Mouse (Mus musculus): ENCODE measurements around the gene Six5. TPM values are rescaled to one million over a fixed set of nuclear protein-coding genes. Genes with fewer than 3 reads are reported as not detected.

The Six5 gene
- total RNA-seq, 2 experiments from 2014 or later: 1.6 TPM

- intact Hi-C loops (cut with DNase I): loop anchor here (5.0 kb wide), 1 partner anchor 42 kb away; no protein-coding TSS in a partner anchor
- DNase-seq (ENCODE audit: low spot score in 2 of 2): no peak
Observed at GRCm38 (mm10) chr7:19074494-19074893, 19.9 kb upstream of the Six5 start.

GRCm38 (mm10) chr7:19075231-19075630, 19.2 kb upstream of the Six5 start:
- intact Hi-C loops (cut with DNase I): no loop called here

GRCm38 (mm10) chr7:19075723-19076585, 18.4 kb upstream of the Six5 start, which contains the start of gene Dmwd:
TSS of gene Dmwd (plus strand) at chr7:19076227.
- intact Hi-C loops (cut with DNase I): no loop called here

More at GRCm38 (mm10) chr7:19075231-19075630, 19.2 kb upstream of the Six5 start:
- no peak for DNase-seq (ENCODE audit: low spot score in 2 of 2)

GRCm38 (mm10) chr7:19076586-19076991, 17.8 kb upstream of the Six5 start:
- intact Hi-C loops (cut with DNase I): no loop called here
- DNase-seq (ENCODE audit: low spot score in 2 of 2): no peak

More at GRCm38 (mm10) chr7:19075723-19076585, 18.4 kb upstream of the Six5 start, which contains the start of gene Dmwd:
- DNase-seq (ENCODE audit: low spot score in 2 of 2): peak; percentile 97 to 99

GRCm38 (mm10) chr7:19077761-19078160, 16.6 kb upstream of the Six5 start:
- no peak for DNase-seq (ENCODE audit: low spot score in 2 of 2)
- intact Hi-C loops (cut with DNase I): no loop called here

- no peak for DNase-seq (ENCODE audit: low spot score in 2 of 2)
- intact Hi-C loops (cut with DNase I): no loop called here
Observed at GRCm38 (mm10) chr7:19078732-19079131, 15.7 kb upstream of the Six5 start.

- intact Hi-C loops (cut with DNase I): no loop called here
Observed at GRCm38 (mm10) chr7:19080451-19080950, 13.9 kb upstream of the Six5 start.

GRCm38 (mm10) chr7:19082171-19082570, 12.2 kb upstream of the Six5 start:
- intact Hi-C loops (cut with DNase I): no loop called here
- DNase-seq (ENCODE audit: low spot score in 2 of 2): no peak

More at GRCm38 (mm10) chr7:19080451-19080950, 13.9 kb upstream of the Six5 start:
- DNase-seq (ENCODE audit: low spot score in 2 of 2): no peak

GRCm38 (mm10) chr7:19083096-19083495, 11.3 kb upstream of the Six5 start:
- intact Hi-C loops (cut with DNase I): no loop called here
- DNase-seq (ENCODE audit: low spot score in 2 of 2): no peak

- no peak for DNase-seq (ENCODE audit: low spot score in 2 of 2)
- intact Hi-C loops (cut with DNase I): no loop called here
Observed at GRCm38 (mm10) chr7:19083701-19084100, 10.7 kb upstream of the Six5 start, which contains the start of gene Dmpk. TSS of gene Dmpk (plus strand) at chr7:19083849.

GRCm38 (mm10) chr7:19084277-19084771, 10.1 kb upstream of the Six5 start:
- DNase-seq (ENCODE audit: low spot score in 2 of 2): no peak
- intact Hi-C loops (cut with DNase I): no loop called here

- intact Hi-C loops (cut with DNase I): no loop called here
- DNase-seq (ENCODE audit: low spot score in 2 of 2): no peak
Observed at GRCm38 (mm10) chr7:19084921-19085473, 9.4 kb upstream of the Six5 start.

- no peak for DNase-seq (ENCODE audit: low spot score in 2 of 2)
- intact Hi-C loops (cut with DNase I): no loop called here
Observed at GRCm38 (mm10) chr7:19085495-19085894, 8.9 kb upstream of the Six5 start.

- intact Hi-C loops (cut with DNase I): no loop called here
- no peak for DNase-seq (ENCODE audit: low spot score in 2 of 2)
Observed at GRCm38 (mm10) chr7:19086042-19086441, 8.4 kb upstream of the Six5 start.

GRCm38 (mm10) chr7:19086760-19087159, 7.6 kb upstream of the Six5 start:
- intact Hi-C loops (cut with DNase I): no loop called here
- DNase-seq (ENCODE audit: low spot score in 2 of 2): no peak

GRCm38 (mm10) chr7:19088813-19089212, 5.6 kb upstream of the Six5 start:
- DNase-seq (ENCODE audit: low spot score in 2 of 2): peak; percentile 63 to 72
- intact Hi-C loops (cut with DNase I): no loop called here

GRCm38 (mm10) chr7:19091913-19092312, 2.5 kb upstream of the Six5 start:
- intact Hi-C loops (cut with DNase I): no loop called here
- no peak for DNase-seq (ENCODE audit: low spot score in 2 of 2)

- no peak for DNase-seq (ENCODE audit: low spot score in 2 of 2)
- intact Hi-C loops (cut with DNase I): no loop called here
Observed at GRCm38 (mm10) chr7:19092381-19093173, 1.8 kb upstream of the Six5 start.

- peak; percentile 75 to 82 for DNase-seq (ENCODE audit: low spot score in 2 of 2)
- intact Hi-C loops (cut with DNase I): no loop called here
Observed at GRCm38 (mm10) chr7:19093174-19093521, 1.2 kb upstream of the Six5 start.

Data from left cerebral cortex, postnatal 14 days (tissue).